Mouse (Mus musculus): ENCODE results near the gene Agbl5. TPM values are rescaled to one million over a fixed set of nuclear protein-coding genes. Genes with fewer than 3 reads are reported as not detected.

The Agbl5 gene
- polyA plus RNA-seq, 1 experiment from 2014 or later: 34.9 TPM

GRCm38 (mm10) chr5:30954556-30954955, 66.1 kb downstream of the Agbl5 start:
- ChIA-PET CTCF (interaction anchor here (1.3 kb wide), 2 partner anchors 9 to 16 kb away, joined by 4 to 5 read pairs; no protein-coding TSS in a partner anchor), POLR2A (interaction anchor here (1.0 to 1.5 kb wide), 2 partner anchors 33 to 67 kb away, joined by 3 to 4 read pairs; partner anchors contain the start of genes Agbl5 and Khk)
- ATAC-seq: no peak
- no peak for TF ChIP-seq CTCF (IDR thresholded peaks at IDR 0.05)
- in situ Hi-C loops (cut with MboI; ENCODE audit: low pct_unique_long_range_greater_than_20kb): no loop called here
- H3K27me3 ChIP-seq: no peaks in the 10 kb centered on the region
- no peak for DNase-seq (ENCODE audit: low read depth, low spot score)

- no peak for ATAC-seq
- in situ Hi-C loops (cut with MboI; ENCODE audit: low pct_unique_long_range_greater_than_20kb): no loop called here
Measured at GRCm38 (mm10) chr5:30955751-30956150, 67.3 kb downstream of the Agbl5 start.

More at GRCm38 (mm10) chr5:30955751-30956150, 67.3 kb downstream of the Agbl5 start:
- H3K27me3 ChIP-seq: no peaks in the 10 kb centered on the region
- ChIA-PET CTCF (interaction anchor here (0.8 to 1.3 kb wide), 4 partner anchors 8 to 36 kb away, joined by 3 to 5 read pairs (median 4); no protein-coding TSS in a partner anchor), POLR2A (interaction anchor here (1.2 to 1.5 kb wide), 2 partner anchors 11 to 34 kb away, joined by 4 read pairs; partner anchors contain the start of gene Khk)
- DNase-seq (ENCODE audit: low read depth, low spot score): no peak
- no peak for TF ChIP-seq CTCF (IDR thresholded peaks at IDR 0.05)

Other genes with a start within 250 kb of the Agbl5 start
- 49.7 TPM for gene Slc35f6, start 240.8 kb upstream of the Agbl5 start, polyA plus RNA-seq (2021)
- 106 TPM for gene Cenpa, start 221.9 kb upstream of the Agbl5 start, polyA plus RNA-seq (2021)
- gene Dpysl5, start 177.1 kb upstream of the Agbl5 start, polyA plus RNA-seq (2021): 0.31 TPM
- gene Mapre3, start 74.1 kb upstream of the Agbl5 start, polyA plus RNA-seq (2021): 83.2 TPM
- gene Tmem214, start 20.7 kb upstream of the Agbl5 start, polyA plus RNA-seq (2021): 82.6 TPM
- gene Ost4, start 19.1 kb downstream of the Agbl5 start, polyA plus RNA-seq (2021): 262 TPM
- gene Emilin1, start 24.7 kb downstream of the Agbl5 start, polyA plus RNA-seq (2021): 0.30 TPM
- 45.3 TPM for gene Khk, start 32.7 kb downstream of the Agbl5 start, polyA plus RNA-seq (2021)
- gene Cgref1, start 56.9 kb downstream of the Agbl5 start, polyA plus RNA-seq (2021): 0.23 TPM
- 226 TPM for gene Preb, start 71.7 kb downstream of the Agbl5 start, polyA plus RNA-seq (2021)
- not detected for gene Tcf23, start 80.0 kb downstream of the Agbl5 start, polyA plus RNA-seq (2021)
- 118 TPM for gene Atraid, start 159.6 kb downstream of the Agbl5 start, polyA plus RNA-seq (2021)
- gene Slc5a6, start 160.2 kb downstream of the Agbl5 start, polyA plus RNA-seq (2021): 13.2 TPM
- gene Cad, start 166.1 kb downstream of the Agbl5 start, polyA plus RNA-seq (2021): 39.8 TPM
- not detected for gene Dnajc5g, start 217.6 kb downstream of the Agbl5 start, polyA plus RNA-seq (2021)
- gene Slc30a3, start 219.5 kb downstream of the Agbl5 start, polyA plus RNA-seq (2021): 0.06 TPM
- not detected for gene Trim54, start 228.0 kb downstream of the Agbl5 start, polyA plus RNA-seq (2021)

Measured in Patski (cell line).